Mouse (Mus musculus): ENCODE data around the gene C130060K24Rik. TPM values are rescaled to one million over a fixed set of nuclear protein-coding genes. Genes with fewer than 3 reads are reported as not detected.

The C130060K24Rik gene
- 0.07 and 0.24 TPM in 2 replicates for polyA plus RNA-seq (2014; fragmentation: Nextera tagmentation; extraction: Ambion mirVana)

DNA sequence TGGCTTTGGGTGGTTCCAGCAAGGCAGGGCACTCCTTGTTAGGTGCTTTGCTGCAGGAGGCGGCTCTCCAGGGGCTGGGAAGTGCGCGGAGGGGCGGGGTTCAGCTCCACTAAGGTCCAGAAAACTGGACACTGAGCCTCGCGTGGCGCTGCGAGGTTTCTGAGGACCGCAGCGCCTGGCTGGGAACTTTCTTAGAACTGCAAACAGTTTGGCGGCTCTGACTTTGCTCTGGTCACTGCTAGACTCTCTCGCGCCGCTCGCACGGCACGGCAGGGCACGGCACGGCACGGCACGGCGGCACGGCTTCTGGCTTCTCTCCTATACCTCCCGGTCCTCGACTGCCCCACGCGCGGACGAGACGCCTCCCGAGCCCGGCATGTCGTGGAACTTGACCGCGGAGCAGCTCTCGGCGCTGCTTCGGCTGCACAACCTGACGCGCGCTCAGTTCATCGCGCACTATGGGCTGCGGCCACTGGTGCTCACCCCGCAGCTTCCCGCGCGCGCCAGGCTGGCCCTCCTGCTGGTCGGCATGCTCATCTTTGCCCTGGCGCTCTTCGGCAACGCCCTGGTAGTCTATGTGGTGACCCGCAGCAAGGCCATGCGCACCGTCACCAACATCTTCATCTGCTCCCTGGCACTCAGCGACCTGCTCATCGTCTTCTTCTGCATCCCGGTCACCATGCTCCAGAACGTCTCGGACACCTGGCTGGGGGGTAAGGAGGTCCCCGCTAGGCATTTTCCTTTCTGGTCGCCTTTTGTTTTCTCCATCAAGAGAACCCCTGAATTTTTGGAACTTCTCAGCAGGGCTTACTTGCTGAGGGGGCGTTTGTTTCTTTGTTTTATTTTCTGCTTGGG, at the start of gene C130060K24Rik:
Gene C130060K24Rik, plus strand, starts transcription at position 188 of the 855 bp plus-strand sequence.
- H3K9me3 ChIP-seq (ENCODE audit: control insufficient read depth, low read length): no peaks in the 10 kb centered on the region
- ATAC-seq (ENCODE audit: low read depth) (peak; percentile 78; the same call in 1 of the 2 replicates), DNase-seq (ENCODE audit: low spot score) (peak; percentile 6)
- no peaks in the 10 kb centered on the region for H3K4me1 ChIP-seq (ENCODE audit: control insufficient read depth, insufficient read depth, low read length)
- H3K36me3 ChIP-seq (ENCODE audit: control insufficient read depth, insufficient read depth, low read length): no peaks in the 10 kb centered on the region
- H3K4me3 ChIP-seq (ENCODE audit: low read depth, low read length): peak within 1 kb of the TSS; percentile 54
- H3K4me2 ChIP-seq (ENCODE audit: low read depth, low read length): peak within 1 kb of the TSS; percentile 96
- H3K27me3 ChIP-seq (replicated peaks; ENCODE audit: control insufficient read depth, insufficient read depth, low read length): peaks cover 17% of the 10 kb centered on the region
- no peak within 1 kb of the TSS for H3K27ac ChIP-seq (replicated peaks; ENCODE audit: low read depth, low read length)
- WGBS: 1% methylated on average over 25 of the region's 64 CpGs
- H3K9ac ChIP-seq (ENCODE audit: low read depth, low read length): peak within 1 kb of the TSS; percentile 63

DNA sequence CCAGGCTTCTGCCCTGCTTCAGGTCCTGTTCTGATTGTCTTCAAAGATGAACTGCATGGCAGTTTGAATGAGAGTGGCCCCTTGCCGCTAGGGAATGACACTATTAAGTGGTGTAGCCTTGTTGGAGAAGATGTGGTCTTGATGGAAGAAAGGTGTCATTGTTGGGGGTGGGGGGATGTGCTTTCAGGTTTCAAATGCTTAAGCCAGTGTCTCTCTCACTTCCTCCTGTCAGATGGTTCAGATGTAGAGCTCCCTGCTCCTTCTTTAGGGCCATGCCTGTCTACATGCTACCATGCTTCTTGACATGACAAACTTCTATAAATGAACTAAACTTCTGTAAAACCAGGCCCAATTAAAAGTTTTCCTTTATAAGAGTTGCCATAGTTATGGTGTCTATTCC, 46.7 kb upstream of the C130060K24Rik start:
- no peak overlapping the region for H3K4me3 ChIP-seq (ENCODE audit: low read depth, low read length)
- no peak overlapping the region for H3K9ac ChIP-seq (ENCODE audit: low read depth, low read length)
- H3K36me3 ChIP-seq (ENCODE audit: control insufficient read depth, insufficient read depth, low read length): no peaks in the 10 kb centered on the region
- 80% methylated on average over 1 of the region's 1 CpGs for WGBS
- H3K4me2 ChIP-seq (ENCODE audit: low read depth, low read length): no peak overlapping the region
- no peaks in the 10 kb centered on the region for H3K4me1 ChIP-seq (ENCODE audit: control insufficient read depth, insufficient read depth, low read length)
- ATAC-seq (ENCODE audit: low read depth): no peak
- no peaks in the 10 kb centered on the region for H3K9me3 ChIP-seq (ENCODE audit: control insufficient read depth, low read length)
- H3K27me3 ChIP-seq (replicated peaks; ENCODE audit: control insufficient read depth, insufficient read depth, low read length): no peaks in the 10 kb centered on the region
- no peak overlapping the region for H3K27ac ChIP-seq (replicated peaks; ENCODE audit: low read depth, low read length)
- no peak for DNase-seq (ENCODE audit: low spot score)

DNA sequence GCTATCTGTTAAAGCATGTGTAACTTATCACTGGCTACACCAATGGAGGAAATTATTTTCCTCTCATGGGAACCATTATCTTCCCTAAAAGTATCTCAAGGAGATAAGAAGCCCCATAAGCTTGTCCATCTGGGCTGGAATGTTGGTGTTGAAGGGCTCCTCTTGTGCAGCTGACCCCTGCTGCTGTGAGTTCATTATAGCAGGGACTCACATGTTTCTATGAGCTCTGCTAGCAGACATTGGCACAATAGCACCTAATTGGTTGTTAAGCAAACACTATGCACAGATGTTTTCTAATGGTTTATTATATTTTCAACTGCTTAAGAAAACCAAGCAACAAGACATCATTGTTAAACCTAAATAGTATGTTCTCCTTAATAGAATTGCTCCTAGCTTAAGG, 41.5 kb upstream of the C130060K24Rik start:
- Histone ChIP-seq H3K4me3 (ENCODE audit: low read depth, low read length) (no peak overlapping the region), H3K9me3 (ENCODE audit: control insufficient read depth, low read length) (no peaks in the 10 kb centered on the region), H3K9ac (ENCODE audit: low read depth, low read length) (no peak overlapping the region), H3K4me2 (ENCODE audit: low read depth, low read length) (no peak overlapping the region), H3K4me1 (ENCODE audit: control insufficient read depth, insufficient read depth, low read length) (no peaks in the 10 kb centered on the region), H3K27me3 (replicated peaks; ENCODE audit: control insufficient read depth, insufficient read depth, low read length) (no peaks in the 10 kb centered on the region), H3K36me3 (ENCODE audit: control insufficient read depth, insufficient read depth, low read length) (no peaks in the 10 kb centered on the region), H3K27ac (replicated peaks; ENCODE audit: low read depth, low read length) (no peak overlapping the region)
- peak; percentile 3 for DNase-seq (ENCODE audit: low spot score)
- ATAC-seq (ENCODE audit: low read depth): no peak

DNA sequence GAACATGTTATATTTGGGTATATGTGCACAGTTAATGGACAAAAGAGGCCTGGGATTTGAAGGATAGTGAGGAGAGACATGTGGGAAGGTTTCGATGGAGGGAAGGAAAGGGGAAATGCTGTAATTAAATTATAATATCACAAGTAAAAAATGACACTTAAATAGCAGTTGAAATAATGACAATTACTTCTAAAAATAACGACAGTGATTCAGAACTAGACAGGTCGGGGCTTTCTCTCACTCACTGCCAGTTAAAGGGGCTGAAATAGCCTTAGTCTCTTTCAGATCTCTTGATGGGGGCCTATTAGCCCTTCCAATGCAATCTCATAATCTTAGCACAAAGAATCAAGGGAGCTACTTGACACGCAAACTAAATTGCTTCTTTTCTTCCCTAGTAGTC, 39.5 kb upstream of the C130060K24Rik start:
- no peak overlapping the region for H3K4me3 ChIP-seq (ENCODE audit: low read depth, low read length)
- H3K4me1 ChIP-seq (ENCODE audit: control insufficient read depth, insufficient read depth, low read length): no peaks in the 10 kb centered on the region
- no peak for ATAC-seq (ENCODE audit: low read depth)
- no peak overlapping the region for H3K9ac ChIP-seq (ENCODE audit: low read depth, low read length)
- no peak overlapping the region for H3K4me2 ChIP-seq (ENCODE audit: low read depth, low read length)
- H3K27me3 ChIP-seq (replicated peaks; ENCODE audit: control insufficient read depth, insufficient read depth, low read length): no peaks in the 10 kb centered on the region
- H3K36me3 ChIP-seq (ENCODE audit: control insufficient read depth, insufficient read depth, low read length): no peaks in the 10 kb centered on the region
- WGBS: 76% methylated on average over 4 of the region's 4 CpGs
- no peak for DNase-seq (ENCODE audit: low spot score)
- no peaks in the 10 kb centered on the region for H3K9me3 ChIP-seq (ENCODE audit: control insufficient read depth, low read length)
- H3K27ac ChIP-seq (replicated peaks; ENCODE audit: low read depth, low read length): no peak overlapping the region

DNA sequence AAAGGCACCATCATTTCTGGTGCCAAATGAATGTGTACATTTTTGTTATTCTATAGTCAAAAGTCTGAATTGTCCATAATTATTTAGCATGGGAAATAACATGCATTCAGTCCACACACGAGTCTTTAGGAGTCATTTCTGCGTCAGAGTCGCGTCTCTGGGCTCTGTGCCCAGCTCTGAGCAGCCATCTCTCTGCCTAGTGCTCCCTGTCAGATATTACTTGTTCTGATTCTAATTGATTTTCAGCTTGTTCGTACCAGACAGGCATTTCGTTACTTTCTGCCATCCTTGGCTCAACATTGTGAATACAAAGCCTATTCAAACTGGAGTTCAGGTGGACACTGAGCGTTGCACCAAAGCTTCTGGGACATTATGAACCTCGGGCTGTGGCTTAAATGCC, 33.2 kb upstream of the C130060K24Rik start:
- Histone ChIP-seq H3K4me1 (ENCODE audit: control insufficient read depth, insufficient read depth, low read length) (no peaks in the 10 kb centered on the region), H3K27ac (replicated peaks; ENCODE audit: low read depth, low read length) (no peak overlapping the region)

DNA sequence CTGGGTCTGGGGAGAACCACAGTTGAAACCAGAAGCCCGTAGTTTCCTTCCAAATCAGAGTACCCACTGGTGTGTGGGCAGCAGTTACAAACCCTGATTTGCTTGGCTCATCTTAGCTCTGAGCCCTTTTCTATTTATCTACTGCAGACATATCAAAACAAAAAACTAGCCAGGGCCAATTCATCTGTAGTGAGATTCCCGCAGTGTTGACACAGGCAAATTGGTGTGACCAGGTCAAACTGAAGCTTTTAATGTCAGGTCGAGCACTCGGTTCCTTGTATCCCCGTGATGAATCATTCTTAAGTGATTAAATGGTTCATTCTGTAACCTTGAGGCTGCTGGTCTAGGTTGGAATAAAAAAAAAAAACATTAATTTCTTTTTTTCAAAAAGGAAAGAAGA, 32.6 kb upstream of the C130060K24Rik start:
- peak; percentile 2 for DNase-seq (ENCODE audit: low spot score)
- peak overlapping the region; percentile 3; the same call in 1 of the 2 replicates for H3K4me2 ChIP-seq (ENCODE audit: low read depth, low read length)
- 20% methylated on average over 5 of the region's 5 CpGs for WGBS
- no peak overlapping the region for H3K27ac ChIP-seq (replicated peaks; ENCODE audit: low read depth, low read length)
- no peak overlapping the region for H3K4me3 ChIP-seq (ENCODE audit: low read depth, low read length)
- H3K4me1 ChIP-seq (ENCODE audit: control insufficient read depth, insufficient read depth, low read length): no peaks in the 10 kb centered on the region
- no peaks in the 10 kb centered on the region for H3K9me3 ChIP-seq (ENCODE audit: control insufficient read depth, low read length)
- no peaks in the 10 kb centered on the region for H3K36me3 ChIP-seq (ENCODE audit: control insufficient read depth, insufficient read depth, low read length)
- ATAC-seq (ENCODE audit: low read depth): no peak
- H3K27me3 ChIP-seq (replicated peaks; ENCODE audit: control insufficient read depth, insufficient read depth, low read length): no peaks in the 10 kb centered on the region
- no peak overlapping the region for H3K9ac ChIP-seq (ENCODE audit: low read depth, low read length)

More for the DNA sequence above, 33.2 kb upstream of the C130060K24Rik start:
- no peak overlapping the region for H3K9ac ChIP-seq (ENCODE audit: low read depth, low read length)
- WGBS: 55% methylated on average over 8 of the region's 8 CpGs
- DNase-seq (ENCODE audit: low spot score): no peak
- no peaks in the 10 kb centered on the region for H3K9me3 ChIP-seq (ENCODE audit: control insufficient read depth, low read length)
- no peaks in the 10 kb centered on the region for H3K27me3 ChIP-seq (replicated peaks; ENCODE audit: control insufficient read depth, insufficient read depth, low read length)
- H3K4me2 ChIP-seq (ENCODE audit: low read depth, low read length): peak overlapping the region; percentile 3; the same call in 1 of the 2 replicates
- no peak for ATAC-seq (ENCODE audit: low read depth)
- H3K36me3 ChIP-seq (ENCODE audit: control insufficient read depth, insufficient read depth, low read length): no peaks in the 10 kb centered on the region
- H3K4me3 ChIP-seq (ENCODE audit: low read depth, low read length): no peak overlapping the region

DNA sequence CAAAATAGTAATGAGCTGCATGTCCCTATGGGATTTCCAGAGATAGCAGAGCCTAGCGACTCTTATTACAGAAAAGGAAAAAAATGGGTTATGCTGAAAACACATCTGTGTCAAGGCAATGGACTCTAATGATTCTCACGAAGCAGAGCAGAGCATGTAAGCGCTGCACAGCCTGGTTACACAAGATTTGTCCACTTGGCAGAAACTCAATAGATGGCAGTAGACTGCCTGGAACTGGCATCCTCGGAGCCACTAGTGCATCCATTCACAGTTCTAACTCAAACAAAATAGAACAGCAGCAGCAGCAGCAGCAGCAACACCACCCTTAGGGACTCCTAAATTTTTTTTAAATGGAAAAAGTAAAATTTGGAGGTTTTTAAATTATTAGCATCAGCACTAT, 29.3 kb upstream of the C130060K24Rik start:
- WGBS: 69% methylated on average over 4 of the region's 4 CpGs
- Histone ChIP-seq H3K4me2 (ENCODE audit: low read depth, low read length) (no peak overlapping the region), H3K4me1 (ENCODE audit: control insufficient read depth, insufficient read depth, low read length) (no peaks in the 10 kb centered on the region), H3K4me3 (ENCODE audit: low read depth, low read length) (no peak overlapping the region), H3K9ac (ENCODE audit: low read depth, low read length) (no peak overlapping the region), H3K27me3 (replicated peaks; ENCODE audit: control insufficient read depth, insufficient read depth, low read length) (no peaks in the 10 kb centered on the region), H3K36me3 (ENCODE audit: control insufficient read depth, insufficient read depth, low read length) (no peaks in the 10 kb centered on the region), H3K27ac (replicated peaks; ENCODE audit: low read depth, low read length) (no peak overlapping the region), H3K9me3 (ENCODE audit: control insufficient read depth, low read length) (no peaks in the 10 kb centered on the region)
- ATAC-seq (ENCODE audit: low read depth): no peak
- DNase-seq (ENCODE audit: low spot score): no peak

DNA sequence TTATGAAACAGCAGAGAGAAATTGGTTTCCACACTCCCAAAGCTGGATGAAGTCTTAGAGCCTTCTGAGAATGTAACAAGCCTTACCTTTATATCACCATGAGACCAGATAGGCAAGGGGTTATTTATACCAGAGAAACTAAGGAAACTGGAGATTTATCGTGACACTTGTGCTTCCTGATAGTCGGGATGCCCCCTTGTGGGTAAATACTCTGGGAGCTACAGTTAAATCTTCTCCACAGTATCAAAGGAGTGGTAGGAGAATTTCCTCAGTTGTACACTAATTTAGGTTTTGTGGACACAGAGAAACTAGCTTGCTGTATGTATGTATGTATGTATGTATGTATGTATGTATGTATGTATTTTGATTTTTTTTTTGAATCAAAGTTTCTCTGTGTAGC, 5.0 kb upstream of the C130060K24Rik start:
- Histone ChIP-seq H3K9ac (ENCODE audit: low read depth, low read length) (no peak overlapping the region), H3K36me3 (ENCODE audit: control insufficient read depth, insufficient read depth, low read length) (no peaks in the 10 kb centered on the region), H3K27ac (replicated peaks; ENCODE audit: low read depth, low read length) (no peak overlapping the region), H3K4me1 (ENCODE audit: control insufficient read depth, insufficient read depth, low read length) (no peaks in the 10 kb centered on the region), H3K27me3 (replicated peaks; ENCODE audit: control insufficient read depth, insufficient read depth, low read length) (peaks cover 5% of the 10 kb centered on the region), H3K9me3 (ENCODE audit: control insufficient read depth, low read length) (no peaks in the 10 kb centered on the region), H3K4me3 (ENCODE audit: low read depth, low read length) (no peak overlapping the region), H3K4me2 (ENCODE audit: low read depth, low read length) (no peak overlapping the region)
- DNase-seq (ENCODE audit: low spot score): no peak
- 48% methylated on average over 2 of the region's 2 CpGs for WGBS
- no peak for ATAC-seq (ENCODE audit: low read depth)

DNA sequence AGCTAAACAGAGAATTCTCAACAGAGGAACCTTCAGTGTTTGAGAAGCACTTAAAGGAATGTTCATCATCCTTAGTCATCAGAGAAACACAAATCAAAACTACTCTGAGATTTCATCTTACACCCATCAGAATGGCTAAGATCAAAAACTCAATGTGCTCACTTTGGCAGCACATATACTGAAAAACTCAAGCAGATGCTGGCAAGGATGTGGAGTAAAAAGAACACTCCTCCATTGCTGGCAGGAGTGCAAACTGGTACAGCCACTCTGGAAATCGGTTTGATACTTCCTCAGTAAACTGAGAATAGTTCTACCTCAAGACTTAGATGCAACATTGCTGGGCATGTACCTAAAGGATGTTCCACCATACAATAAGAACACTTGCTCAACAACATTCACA, 41.0 kb downstream of the C130060K24Rik start:
- H3K27ac ChIP-seq (replicated peaks; ENCODE audit: low read depth, low read length): no peak overlapping the region
- DNase-seq (ENCODE audit: low spot score): no peak
- H3K27me3 ChIP-seq (replicated peaks; ENCODE audit: control insufficient read depth, insufficient read depth, low read length): no peaks in the 10 kb centered on the region
- H3K9ac ChIP-seq (ENCODE audit: low read depth, low read length): no peak overlapping the region
- no peaks in the 10 kb centered on the region for H3K36me3 ChIP-seq (ENCODE audit: control insufficient read depth, insufficient read depth, low read length)
- no peaks in the 10 kb centered on the region for H3K4me1 ChIP-seq (ENCODE audit: control insufficient read depth, insufficient read depth, low read length)
- no peaks in the 10 kb centered on the region for H3K9me3 ChIP-seq (ENCODE audit: control insufficient read depth, low read length)
- 88% methylated on average over 1 of the region's 1 CpGs for WGBS
- H3K4me3 ChIP-seq (ENCODE audit: low read depth, low read length): no peak overlapping the region
- H3K4me2 ChIP-seq (ENCODE audit: low read depth, low read length): no peak overlapping the region
- ATAC-seq (ENCODE audit: low read depth): no peak

Measured in embryonic facial prominence, embryonic 14.5 days (tissue).